ENCODE assay signal across 15 mouse cellular contexts in genomic region chr15:6591527-6591926, GRCm38 (mm10).
"Had no signal": no experiment of that assay in that cellular context is flagged by ENCODE, and none has a peak within 500 bp of the region (broad histone marks: within the 10 kb centered on the region; RNA-seq: fewer than 3 reads in every experiment).

No protein-coding gene starts in this region.

- ATAC-seq: liver, postnatal 0 days had no signal

- H3K9me3 ChIP-seq: kidney, embryonic 15.5 days; limb, embryonic 12.5 days; liver, embryonic 13.5 days; lung, embryonic 15.5 days; neural tube, embryonic 12.5 days had no signal

- H3K27me3 ChIP-seq: kidney, embryonic 15.5 days; limb, embryonic 12.5 days; liver, embryonic 13.5 days; lung, embryonic 15.5 days; neural tube, embryonic 12.5 days had no signal

- H3K4me1 ChIP-seq: kidney, embryonic 15.5 days; limb, embryonic 12.5 days; lung, embryonic 15.5 days; neural tube, embryonic 12.5 days had no signal

- H3K27ac ChIP-seq: kidney, embryonic 15.5 days; limb, embryonic 12.5 days; liver, embryonic 13.5 days; lung, embryonic 15.5 days; neural tube, embryonic 12.5 days had no signal

- H3K4me3 ChIP-seq: kidney, embryonic 15.5 days; limb, embryonic 12.5 days; liver, embryonic 13.5 days; lung, embryonic 15.5 days; myocyte; neural tube, embryonic 12.5 days had no signal

- DNase-seq: kidney, adult 2 months; kidney, postnatal 14 days; liver; liver, embryonic 13.5 days; liver, postnatal 0 days; lung, postnatal 36 days; midbrain, embryonic 14.5 days; right cerebral cortex, postnatal 4 days; spleen, adult 18-20 months; thymus, postnatal 14 days had no signal

- H3K36me3 ChIP-seq: kidney, embryonic 15.5 days; limb, embryonic 12.5 days; liver, embryonic 13.5 days; lung, embryonic 15.5 days; neural tube, embryonic 12.5 days had no signal
